Mouse (Mus musculus) layer of hippocampus, postnatal 36 days (tissue): ENCODE measurements around the gene Polr3gl. TPM values are rescaled to one million over a fixed set of nuclear protein-coding genes. Genes with fewer than 3 reads are reported as not detected.

Experiments
- DNase-seq, 2 experiments: peaks; one replicate each; pipeline ENCODE4 v3.0.0; 2022
- total RNA-seq, 2 experiments: library from RNA; stranded (reverse); gene quantifications; 2 replicates each; pipeline ENCODE4 v1.2.3; 2021

Gene Polr3gl
- total RNA-seq, 2 experiments from 2014 or later, result 32.4 to 34.2 TPM

DNA sequence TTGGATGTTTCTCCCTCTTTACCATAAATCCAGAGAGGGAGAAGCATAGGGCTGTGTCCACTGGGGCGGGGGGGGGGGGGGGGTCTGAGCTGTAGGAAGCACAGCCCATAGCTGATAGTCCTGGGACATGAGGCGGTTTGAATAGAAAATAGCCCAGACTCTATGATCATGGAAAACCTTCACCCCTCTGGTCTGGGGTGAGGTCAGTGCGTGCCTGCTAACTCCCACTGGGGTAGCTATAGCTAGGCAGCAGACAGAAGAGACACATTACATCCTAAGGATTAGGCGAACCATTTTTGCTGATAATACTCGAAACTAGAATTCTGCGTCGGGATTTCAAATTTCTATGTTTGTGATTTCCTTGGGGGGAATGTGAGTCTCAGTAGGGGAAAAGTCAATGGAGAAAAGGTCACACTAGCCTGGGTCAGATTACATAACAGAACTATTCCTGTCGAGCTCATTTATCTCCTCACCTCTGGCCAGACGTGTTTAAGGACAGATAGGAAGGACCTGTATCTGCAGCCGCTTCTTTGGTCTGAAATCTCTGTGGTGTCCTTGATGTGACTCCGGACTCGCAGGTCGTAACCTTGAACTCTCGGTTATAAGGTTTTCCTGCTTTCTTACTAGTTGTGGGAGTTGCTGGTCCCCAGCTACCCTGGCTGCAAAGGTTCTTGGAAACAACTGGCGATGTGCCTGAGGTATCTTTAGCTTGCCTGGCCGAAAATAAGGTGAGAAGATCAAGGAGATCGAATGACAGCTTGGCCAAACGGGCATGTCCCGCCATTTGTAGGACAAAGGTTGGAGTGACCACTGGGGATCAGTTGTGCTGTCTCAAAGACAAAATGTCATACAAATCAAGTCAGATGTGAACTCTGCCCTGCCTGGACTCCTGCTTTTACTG is 20.1 kb downstream of the Polr3gl start:
- no peak for DNase-seq

DNA sequence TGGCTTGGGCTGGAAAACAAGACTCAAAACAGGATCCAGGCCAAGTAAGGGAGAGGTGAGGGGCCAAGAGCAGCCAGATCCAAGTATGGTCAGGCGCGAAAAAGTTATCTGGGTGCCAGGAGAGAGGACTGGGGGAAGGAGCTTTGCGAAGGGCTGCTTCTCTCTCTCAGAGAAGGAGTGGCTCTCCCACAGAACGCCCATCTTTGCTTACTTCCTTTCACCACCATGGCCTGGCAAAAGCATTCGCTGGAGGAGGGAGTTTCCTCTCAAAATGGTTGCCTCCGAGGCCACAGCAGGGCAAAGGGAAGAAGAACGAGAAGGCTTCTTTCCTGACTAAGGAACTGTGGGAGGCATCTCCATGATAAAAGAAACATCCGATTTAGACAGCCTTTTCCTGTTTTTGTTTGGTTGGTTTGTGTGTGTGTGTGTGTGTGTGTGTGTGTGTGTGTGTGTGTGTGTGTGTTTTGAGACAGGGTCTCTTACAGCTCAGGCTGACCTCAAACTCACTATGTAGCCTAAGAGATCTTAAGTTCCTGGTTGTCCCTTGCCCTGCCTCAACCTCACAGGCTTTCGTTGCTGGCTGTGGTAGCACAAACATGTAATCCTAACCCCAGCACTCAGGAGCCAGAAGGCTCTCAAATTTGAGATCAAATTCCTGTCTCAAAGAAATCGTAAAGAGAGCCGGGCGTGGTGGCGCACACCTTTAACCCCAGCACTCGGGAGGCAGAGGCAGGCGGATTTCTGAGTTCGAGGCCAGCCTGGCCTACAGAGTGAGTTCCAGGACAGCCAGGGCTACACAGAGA is 21.9 kb downstream of the Polr3gl start:
- DNase-seq, result no peak

DNA sequence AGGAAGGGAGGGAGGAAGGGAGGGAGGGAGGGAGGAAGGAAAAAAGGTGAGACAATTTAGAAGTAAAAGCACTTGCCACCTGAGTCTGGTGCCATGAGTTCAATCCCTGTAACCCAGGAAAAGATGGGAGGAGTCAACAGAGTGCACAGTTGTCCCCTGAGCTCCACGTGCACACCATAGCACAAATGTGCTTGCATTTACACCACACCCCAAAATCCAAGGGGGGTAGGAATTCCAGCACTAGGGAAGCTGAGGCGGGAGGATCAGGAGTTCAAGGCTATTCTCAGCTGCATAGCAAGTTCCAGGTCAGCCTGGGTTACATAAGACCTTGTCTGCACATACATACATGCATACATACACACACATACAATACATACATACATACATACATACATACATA is 22.6 kb downstream of the Polr3gl start:
- no peak for DNase-seq

DNA sequence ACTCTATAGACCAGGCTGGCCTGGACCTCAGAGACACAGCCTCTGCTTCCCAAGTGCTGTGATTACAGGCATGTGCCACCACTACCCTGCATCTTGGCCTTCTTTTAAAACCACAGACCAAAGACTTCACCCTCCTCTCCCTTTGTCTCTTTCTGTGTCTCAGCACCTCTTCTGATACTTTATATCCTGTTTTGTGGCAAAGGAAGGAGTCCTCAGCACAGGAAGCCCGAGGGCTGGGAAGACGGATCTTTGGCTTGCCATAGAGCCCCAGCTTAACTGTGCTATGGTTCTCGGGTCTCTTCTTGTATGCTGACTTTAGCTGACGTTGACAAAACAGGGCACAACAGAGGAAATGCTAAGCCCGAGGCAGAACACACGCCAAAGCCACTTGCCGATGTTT is 23.3 kb downstream of the Polr3gl start:
- no peak for DNase-seq

DNA sequence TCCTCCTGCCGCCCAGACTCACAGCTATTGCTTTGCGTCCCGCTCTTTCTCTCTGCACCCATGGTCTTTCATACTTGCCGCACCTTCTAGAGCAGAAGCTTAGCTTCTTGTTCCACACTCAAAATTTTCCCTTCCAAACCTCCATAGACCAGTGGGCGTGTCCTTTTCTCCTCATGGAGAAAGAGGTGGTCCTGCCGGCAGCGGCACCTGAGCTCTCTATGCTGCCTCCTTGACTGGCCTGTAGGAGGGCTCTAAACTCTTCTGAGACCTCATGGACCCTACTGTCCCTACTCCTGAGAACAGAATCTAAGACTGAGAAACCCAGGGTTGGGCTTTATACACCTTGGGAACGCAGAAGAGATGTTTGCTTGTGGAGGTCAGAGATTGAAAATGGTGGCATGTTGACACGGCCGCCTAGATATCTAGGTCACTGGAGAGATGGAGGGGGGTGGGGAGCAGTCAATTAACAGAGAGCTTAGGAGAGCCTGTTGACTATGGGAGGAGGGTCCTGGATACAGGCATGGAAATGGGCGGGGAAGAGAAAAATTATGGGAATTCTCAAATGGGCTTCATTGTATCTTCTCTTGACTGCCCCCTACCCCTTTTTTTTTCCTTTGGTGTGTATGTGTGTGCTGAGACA is 23.9 kb downstream of the Polr3gl start:
- no peak for DNase-seq

DNA sequence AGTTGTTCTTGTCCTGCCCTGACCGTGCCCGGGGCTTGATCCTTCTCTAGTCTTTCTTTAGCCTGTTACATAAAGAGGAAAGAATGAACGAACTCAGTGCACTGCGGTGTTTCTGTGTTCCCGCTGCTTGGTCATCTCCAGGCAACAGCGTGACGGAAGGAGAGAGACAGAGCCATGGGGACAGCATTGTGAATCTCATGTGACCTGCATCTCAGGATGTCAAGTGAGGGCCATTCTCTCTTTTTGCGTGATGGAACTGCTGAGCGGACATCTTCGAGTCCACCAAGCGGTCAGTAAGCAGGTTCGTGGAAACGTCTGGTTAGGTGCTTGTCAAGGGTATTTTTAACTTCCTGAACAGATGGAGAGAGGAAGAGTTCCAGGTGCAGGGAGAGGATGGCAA is 24.5 kb downstream of the Polr3gl start:
- DNase-seq, result no peak

DNA sequence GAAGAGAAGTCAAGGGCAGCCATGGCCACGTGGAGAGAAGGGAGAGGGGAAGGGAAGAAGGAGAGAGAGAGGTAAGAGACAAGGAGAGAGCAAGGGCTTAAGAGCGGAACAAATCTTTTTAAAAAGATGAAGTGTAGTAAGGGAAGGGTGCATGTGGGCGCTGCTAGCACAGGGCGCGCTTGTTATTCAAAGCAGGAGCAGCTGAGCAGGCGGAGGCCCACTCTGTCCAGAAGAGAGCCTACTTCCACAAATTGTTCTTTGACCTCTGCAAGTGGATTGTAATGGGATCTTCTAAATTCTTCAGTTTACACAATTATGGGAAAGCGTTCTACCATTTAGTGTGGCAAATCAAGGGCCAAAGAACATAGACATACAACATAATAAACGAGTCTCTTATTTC is 25.4 kb downstream of the Polr3gl start:
- no peak for DNase-seq

DNA sequence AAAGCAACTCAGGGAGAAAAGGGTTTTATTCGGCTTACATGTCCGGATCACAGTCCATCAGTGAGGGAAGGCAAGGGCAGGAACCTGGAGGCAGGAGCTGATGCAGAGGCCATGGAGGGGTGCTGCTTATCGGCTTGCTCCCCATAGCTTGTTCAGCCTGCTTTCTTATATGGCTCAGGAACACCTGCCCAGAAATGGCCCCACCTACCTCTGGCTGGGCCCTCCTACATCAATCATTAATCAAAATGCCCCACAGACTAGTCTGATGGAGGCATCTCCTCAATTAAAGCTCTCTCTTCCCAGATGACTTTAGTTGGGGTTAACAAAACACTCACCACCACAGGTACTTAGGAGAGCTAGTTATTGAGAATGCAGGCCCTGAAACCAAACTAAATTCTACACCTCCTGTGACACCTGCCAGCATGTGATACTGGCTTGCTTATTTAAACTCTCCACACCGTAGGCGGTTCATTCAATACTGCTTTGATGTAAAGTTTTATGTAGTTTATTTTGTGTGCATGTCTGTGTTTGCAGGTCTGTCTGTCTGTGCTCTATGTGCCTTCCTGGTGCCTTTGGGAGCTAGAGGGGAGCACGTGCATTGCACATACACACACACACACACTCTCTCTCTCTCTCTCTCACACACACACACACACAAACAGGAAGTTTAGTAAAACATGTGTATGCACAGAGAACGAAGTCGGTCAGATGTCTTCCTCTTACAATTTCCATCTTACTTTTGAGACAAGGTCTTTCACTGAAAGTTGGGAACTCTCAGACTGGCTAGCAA is 27.1 kb downstream of the Polr3gl start:
- DNase-seq, result no peak

DNA sequence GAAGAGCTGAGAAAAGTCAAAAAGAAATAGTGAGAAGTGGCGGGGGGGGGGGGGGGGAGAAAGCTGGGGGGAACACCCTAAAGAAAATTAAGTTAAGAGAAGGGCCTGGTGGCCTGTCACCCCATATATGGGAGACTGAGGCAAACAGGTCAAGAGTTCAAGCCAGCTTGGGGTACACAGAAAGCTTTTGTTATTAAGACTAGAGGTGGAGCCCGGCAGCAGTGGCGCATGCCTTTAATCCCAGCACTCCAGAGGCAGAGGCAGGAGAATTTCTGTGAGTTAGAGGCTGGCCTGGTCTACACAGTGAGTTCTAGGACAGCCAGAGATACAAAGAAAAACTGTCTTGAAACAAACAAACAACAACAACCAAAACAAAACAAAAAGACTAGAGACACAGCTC is 28.9 kb downstream of the Polr3gl start:
- no peak for DNase-seq

DNA sequence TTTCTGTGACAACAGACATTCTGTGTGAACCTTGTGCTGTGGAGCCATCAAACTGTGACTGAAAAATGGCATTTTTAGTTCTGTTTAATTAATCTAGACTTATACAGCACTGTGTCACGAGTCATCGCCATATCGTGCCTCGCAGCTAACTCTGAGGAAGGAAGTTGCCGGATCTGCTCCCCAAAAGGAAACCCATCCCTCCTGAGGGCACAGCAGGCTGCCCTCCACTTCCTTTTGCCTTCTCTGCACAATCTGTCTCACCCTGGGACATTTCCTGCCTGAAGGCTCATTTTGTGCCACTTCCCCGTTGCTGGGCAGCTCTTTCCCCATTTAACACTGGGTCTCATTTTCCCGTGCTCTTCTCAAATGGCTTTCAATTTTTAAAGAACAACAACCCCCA is 29.3 kb downstream of the Polr3gl start:
- DNase-seq, result no peak

DNA sequence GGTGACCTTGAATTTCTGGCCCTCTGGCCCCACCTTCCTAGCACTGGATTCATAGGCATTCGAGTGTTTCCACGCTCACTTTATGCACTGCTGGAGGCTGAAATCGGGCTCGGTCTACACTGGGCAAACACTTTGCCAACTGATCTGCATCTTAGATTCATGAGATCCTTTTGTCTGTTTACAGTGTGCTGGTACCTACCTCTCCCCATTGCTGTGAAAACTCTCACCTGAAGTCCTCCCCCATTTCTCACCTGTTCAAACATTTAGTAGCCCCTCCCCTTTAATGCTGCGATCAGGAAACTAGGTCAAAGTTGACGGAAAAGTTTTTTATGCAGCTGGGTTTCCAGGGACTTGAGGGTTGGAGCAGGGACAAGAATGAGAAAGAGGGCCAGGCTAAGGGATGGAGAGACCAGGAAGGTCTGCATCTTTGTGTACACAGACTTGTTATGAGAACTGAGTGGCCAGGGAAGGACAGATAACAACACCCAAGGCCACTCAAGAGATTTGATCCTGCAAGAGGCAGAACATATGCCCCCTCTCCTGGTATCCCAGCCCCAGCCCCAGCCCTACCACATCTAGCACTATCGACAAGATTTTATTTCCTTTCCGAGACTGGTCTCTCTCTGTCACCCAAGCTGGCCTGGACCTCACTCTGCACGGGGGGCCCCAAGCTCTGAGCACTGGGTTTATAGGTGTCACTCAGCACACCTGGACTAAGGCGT is 29.9 kb downstream of the Polr3gl start:
- DNase-seq, result no peak

DNA sequence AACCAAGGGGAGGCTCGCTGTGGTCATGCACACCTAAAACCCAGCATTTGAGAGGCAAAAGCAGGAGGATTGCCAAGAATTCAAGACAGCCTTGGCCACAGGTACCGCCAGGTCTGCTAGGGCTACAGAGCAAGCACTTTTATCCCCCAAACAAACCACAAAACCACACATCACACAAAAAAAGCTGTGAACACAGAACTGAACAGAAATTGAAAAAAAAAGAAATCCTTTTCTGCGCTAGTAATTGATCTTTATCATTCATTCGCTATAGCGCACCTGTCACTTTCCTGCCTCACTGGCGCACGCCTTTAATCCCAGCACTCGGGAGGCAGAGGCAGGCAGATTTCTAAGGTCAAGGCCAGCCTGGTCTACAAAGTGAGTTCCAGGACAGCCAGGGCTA is 30.7 kb downstream of the Polr3gl start:
- no peak for DNase-seq

DNA sequence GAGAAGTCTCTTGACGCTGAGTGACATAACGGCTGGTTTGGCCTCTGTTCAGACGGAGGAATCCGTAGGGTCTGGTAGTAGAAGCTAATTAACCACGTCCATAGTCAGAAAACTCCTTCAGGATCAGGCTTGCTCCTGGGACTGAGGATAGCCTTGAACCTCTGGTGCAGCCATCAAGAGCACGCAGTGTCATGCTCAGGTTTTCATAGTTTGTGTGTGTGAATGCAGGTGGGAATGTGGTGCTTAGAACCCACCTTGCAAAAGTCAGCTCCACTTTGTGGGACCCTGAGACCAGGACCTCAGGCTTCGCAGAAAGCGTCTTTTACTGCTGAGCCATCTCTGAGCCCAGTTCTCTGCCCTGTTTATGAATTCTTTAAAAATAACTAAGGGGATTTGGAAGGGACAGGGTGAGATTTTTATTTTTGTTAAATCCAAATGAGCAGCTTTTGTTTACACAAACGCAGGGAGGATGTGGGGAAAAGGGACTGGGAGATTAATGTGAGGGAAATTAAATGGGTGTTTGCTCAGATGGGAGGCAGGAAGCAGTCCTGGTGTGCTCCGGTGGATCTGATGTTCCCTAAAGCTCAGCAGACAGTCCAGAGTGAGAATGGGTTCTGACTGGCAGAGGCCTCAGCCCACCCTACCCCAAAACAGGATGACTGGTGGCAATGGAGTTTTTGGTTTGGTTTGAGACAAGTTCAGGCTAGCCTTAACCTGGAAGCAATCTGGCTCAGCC is 31.9 kb downstream of the Polr3gl start:
- no peak for DNase-seq

DNA sequence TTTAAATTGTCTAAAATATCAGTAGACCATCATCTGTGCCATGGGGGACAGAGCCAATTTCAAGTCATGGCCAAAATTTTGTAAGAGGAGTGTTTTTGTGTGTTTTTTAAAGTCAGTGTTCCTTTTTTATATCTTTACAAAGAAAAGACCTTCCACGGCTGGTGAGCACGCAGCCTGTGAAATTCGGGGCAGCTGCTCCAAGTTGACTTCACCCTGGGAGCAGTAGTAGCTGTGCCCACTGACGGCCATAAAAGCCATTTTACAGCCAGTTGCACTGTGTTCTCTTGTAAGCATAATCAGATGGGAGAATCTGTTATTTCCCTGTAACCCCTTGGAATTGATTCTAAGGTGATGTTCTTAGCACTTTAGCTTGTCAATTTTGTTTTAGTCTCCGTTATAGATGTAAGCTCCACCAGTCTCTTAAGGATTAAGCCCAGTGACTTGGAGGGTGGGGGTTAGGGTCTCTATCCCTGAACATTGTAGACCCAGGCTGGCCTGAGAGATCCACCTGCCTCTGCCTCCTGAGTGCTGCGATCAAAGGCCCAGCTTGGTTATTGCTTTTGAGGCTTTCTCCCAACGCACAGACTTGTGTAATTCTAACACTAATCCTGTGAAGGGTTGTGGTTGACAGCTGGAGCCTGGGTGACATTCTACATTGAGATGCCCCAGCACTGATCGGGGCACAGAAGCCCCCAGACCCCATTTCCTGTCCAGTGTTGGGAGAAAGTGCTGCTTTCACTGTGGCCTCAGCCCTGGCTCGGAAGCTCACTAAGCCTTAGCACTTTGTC is 32.9 kb downstream of the Polr3gl start:
- DNase-seq, result no peak

DNA sequence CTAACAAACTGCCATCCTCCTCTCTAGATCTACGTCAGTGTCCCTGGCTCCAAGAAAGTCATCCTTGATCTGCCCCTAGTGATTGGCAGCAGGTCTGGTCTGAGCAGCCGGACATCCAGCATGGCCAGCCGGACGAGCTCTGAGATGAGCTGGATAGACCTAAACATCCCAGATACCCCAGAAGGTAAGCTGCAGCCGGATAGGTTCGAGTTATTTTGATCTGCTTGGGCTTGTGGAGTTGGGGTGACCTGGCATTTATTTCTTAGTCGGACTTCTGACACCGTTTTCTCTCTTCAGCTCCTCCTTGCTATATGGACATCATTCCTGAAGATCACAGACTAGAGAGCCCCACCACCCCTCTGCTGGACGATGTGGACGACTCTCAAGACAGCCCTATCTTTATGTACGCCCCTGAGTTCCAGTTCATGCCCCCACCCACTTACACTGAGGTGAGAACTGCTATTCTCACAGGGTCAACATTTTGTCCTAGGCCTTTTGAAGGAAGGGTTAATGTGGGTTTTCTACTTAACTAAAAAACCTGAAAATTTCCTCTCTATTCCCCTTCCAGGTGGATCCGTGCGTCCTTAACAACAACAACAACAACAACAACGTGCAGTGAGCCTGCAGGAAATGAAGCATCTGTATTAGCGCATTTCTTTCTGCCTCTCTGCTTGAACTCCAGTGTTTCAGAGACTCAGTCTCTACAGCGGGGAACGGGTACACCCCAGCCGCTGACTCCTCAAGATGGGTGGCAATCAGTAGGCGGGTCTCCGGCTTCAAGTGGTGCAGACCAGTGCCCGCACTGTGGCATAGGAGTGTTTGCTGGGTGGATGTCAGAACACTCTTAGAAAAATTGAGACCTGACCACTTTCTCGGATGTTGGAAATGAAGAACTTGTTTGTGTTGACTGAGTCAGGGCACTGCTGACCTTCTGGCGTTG is 33.8 kb downstream of the Polr3gl start:
- DNase-seq, result no peak

DNA sequence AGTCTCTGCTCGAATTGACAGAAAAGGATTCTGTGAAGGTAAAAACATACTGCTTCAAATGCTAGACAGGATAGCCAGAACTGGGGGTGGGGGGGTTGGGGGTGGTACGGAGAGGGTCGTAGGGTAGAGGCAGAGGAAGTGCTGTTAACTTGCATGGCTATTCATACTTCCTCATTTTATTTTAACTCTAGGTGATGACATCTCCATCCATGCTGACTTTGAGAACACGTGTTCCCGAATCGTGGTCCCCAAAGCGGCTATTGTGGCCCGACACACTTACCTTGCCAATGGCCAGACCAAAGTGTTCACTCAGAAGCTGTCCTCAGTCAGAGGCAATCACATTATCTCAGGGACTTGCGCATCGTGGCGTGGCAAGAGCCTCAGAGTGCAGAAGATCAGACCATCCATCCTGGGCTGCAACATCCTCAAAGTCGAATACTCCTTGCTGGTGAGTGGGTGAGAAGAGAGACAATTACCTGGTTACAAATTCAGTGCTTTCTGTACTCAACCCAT is 34.5 kb downstream of the Polr3gl start:
- DNase-seq, result no peak

DNA sequence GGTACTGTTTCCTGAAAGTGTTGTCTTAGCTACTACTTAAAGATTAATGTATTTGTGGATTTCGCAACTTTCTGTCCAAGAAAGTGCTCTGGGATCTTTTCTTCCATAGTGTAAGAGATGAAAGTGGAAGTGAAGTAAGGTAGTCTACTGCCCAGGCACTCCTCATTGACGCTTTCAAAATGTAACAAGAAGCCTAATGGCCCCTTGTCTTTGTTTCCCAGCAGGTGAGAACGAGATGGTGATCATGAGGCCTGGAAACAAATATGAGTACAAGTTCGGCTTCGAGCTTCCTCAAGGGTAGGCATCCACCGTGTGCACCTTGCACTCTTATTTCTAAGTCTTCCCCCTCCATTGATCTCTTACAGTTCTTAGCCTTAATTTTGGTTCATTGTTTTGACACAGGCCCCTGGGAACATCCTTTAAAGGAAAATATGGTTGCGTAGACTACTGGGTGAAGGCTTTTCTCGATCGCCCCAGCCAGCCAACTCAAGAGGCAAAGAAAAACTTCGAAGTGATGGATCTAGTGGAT is 35.2 kb downstream of the Polr3gl start:
- no peak for DNase-seq

DNA sequence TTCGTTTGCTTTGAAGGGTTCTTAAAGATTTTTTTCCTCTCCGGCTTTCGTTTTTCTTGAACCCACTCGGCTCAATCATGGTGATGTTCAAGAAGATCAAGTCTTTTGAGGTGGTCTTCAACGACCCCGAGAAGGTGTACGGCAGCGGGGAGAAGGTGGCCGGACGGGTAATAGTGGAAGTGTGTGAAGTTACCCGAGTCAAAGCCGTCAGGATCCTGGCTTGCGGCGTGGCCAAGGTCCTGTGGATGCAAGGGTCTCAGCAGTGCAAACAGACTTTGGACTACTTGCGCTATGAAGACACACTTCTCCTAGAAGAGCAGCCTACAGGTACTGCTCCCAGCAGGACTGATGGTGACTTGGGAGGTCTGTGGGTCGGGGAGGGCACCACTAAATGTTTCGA is 35.8 kb downstream of the Polr3gl start:
- DNase-seq, result no peak
